8 mouse cellular contexts compared by ENCODE assay signal in genomic region chr4:140987476-140987875, GRCm38 (mm10). TPM values are rescaled to one million over a fixed set of nuclear protein-coding genes. Genes with fewer than 3 reads are reported as not detected.
DNase-seq lines count a peak whose midpoint lies in the region; ATAC-seq lines count a peak whose summit lies in the region.

No protein-coding gene starts in this region.

- H3K27ac ChIP-seq in kidney, embryonic 14.5 days (ENCODE audit: low read depth, low read length), result no peak overlapping the region
- H3K27ac ChIP-seq in hindbrain, embryonic 11.5 days (ENCODE audit: low read depth, low read length), result no peak overlapping the region
- H3K27ac ChIP-seq in macrophage, result peak overlapping the region; percentile 98

- peak overlapping the region; percentile 88 for H3K4me3 ChIP-seq in kidney, embryonic 14.5 days (ENCODE audit: low read length)
- H3K4me3 ChIP-seq in hindbrain, embryonic 11.5 days (ENCODE audit: low read depth, low read length), result peak overlapping the region; percentile 94
- peak overlapping the region; percentile 94 for H3K4me3 ChIP-seq in macrophage (ENCODE audit: inconsistent target)

- H3K79me2 ChIP-seq in macrophage (ENCODE audit: inconsistent target), result peaks cover 54% of the 10 kb centered on the region

- ATAC-seq in kidney, embryonic 14.5 days (ENCODE audit: low FRiP score, low TSS enrichment), result no peak
- ATAC-seq in hindbrain, embryonic 11.5 days (ENCODE audit: low FRiP score), result no peak

- H3K4me1 ChIP-seq in kidney, embryonic 14.5 days (ENCODE audit: control insufficient read depth, insufficient read depth, low read length), result peaks cover 13% of the 10 kb centered on the region
- H3K4me1 ChIP-seq in hindbrain, embryonic 11.5 days (replicated peaks; ENCODE audit: control insufficient read depth, insufficient read depth, low read length), result no peaks in the 10 kb centered on the region

- peaks cover 8% of the 10 kb centered on the region for H3K36me3 ChIP-seq in kidney, embryonic 14.5 days (ENCODE audit: control insufficient read depth, insufficient read depth, low read length)
- H3K36me3 ChIP-seq in hindbrain, embryonic 11.5 days (ENCODE audit: control insufficient read depth, insufficient read depth, low read length), result no peaks in the 10 kb centered on the region
- peaks cover 29% of the 10 kb centered on the region for H3K36me3 ChIP-seq in macrophage (ENCODE audit: inconsistent target)

- H3K4me2 ChIP-seq in kidney, embryonic 14.5 days (replicated peaks; ENCODE audit: low read depth, low read length), result peak overlapping the region; percentile 88
- H3K4me2 ChIP-seq in hindbrain, embryonic 11.5 days (replicated peaks; ENCODE audit: low read depth, low read length), result peak overlapping the region; percentile 74

- 18% methylated on average over 7 of the region's 7 CpGs for WGBS in kidney, embryonic 14.5 days
- WGBS in hindbrain, embryonic 11.5 days, result 41% methylated on average over 7 of the region's 7 CpGs
- 0% methylated on average over 6 of the region's 7 CpGs for WGBS in macrophage (ENCODE audit: missing documents)

- no peaks in the 10 kb centered on the region for H3K27me3 ChIP-seq in kidney, embryonic 14.5 days (ENCODE audit: control insufficient read depth, insufficient read depth, low read length)
- no peaks in the 10 kb centered on the region for H3K27me3 ChIP-seq in hindbrain, embryonic 11.5 days (ENCODE audit: control insufficient read depth, insufficient read depth, low read length)

- H3K9me3 ChIP-seq in kidney, embryonic 14.5 days (ENCODE audit: control insufficient read depth, low read length), result no peaks in the 10 kb centered on the region
- H3K9me3 ChIP-seq in hindbrain, embryonic 11.5 days (ENCODE audit: control insufficient read depth, low read length), result no peaks in the 10 kb centered on the region

- DNase-seq in kidney, adult 18-20 months, result no peak
- DNase-seq in MEL-GATA-1-ER (ENCODE audit: extremely low read depth, low read depth), result peak; percentile 54
- DNase-seq in hindbrain, embryonic 11.5 days (ENCODE audit: low spot score), result no peak
- no peak for DNase-seq in gastrocnemius, postnatal 4 days (ENCODE audit: low spot score in 2 of 2)
- DNase-seq in spleen, postnatal 4 days (ENCODE audit: low spot score in 2 of 2), result no peak
- DNase-seq in frontal cortex, postnatal 10 days (ENCODE audit: low spot score in 2 of 2), result no peak

- H3K9ac ChIP-seq in kidney, embryonic 14.5 days (ENCODE audit: low read depth, low read length), result peak overlapping the region; percentile 87
- H3K9ac ChIP-seq in hindbrain, embryonic 11.5 days (ENCODE audit: low read depth, low read length), result peak overlapping the region; percentile 92

RNA-seq across cellular contexts. Expression of gene Atp13a2, which starts 0.8 kb away (rescaled TPM):
- polyA plus RNA-seq in kidney, embryonic 14.5 days (2014; fragmentation: Nextera tagmentation; extraction: Ambion mirVana), result 26.5 and 39.5 TPM in 2 replicates
- polyA plus RNA-seq in hindbrain, embryonic 11.5 days (2014; fragmentation: Nextera tagmentation; extraction: Ambion mirVana), result 34.9 and 39.8 TPM in 2 replicates
- 1,000 to 10,000 TPM in 2 of 26 experiments, 100 to 1,000 TPM in 22, 10 to 100 TPM in 2; 80.1 to 1,178 (median 596) TPM for total RNA-seq in macrophage (2018; cell fraction: chromatin; rRNA removed)
- total RNA-seq in macrophage (2018; cell fraction: cytosol; rRNA removed), result 100 to 1,000 TPM; 198 to 483 (median 309) TPM
- 100 to 1,000 TPM in 25 of 26 experiments, 10 to 100 TPM in 1; 81.9 to 812 (median 459) TPM for total RNA-seq in macrophage (2018; cell fraction: nucleus; rRNA removed)
- polyA plus RNA-seq in macrophage (2018), result 156 to 334 TPM (median 219 TPM) in 3 replicates
- total RNA-seq in gastrocnemius, postnatal 4 days (2021), result 10 to 100 TPM; 28.4 to 28.6 TPM

RNA-seq across cellular contexts. Expression of gene Mfap2, which starts 22.7 kb away (rescaled TPM):
- 412 and 476 TPM in 2 replicates for polyA plus RNA-seq in kidney, embryonic 14.5 days (2014; fragmentation: Nextera tagmentation; extraction: Ambion mirVana)
- 266 and 286 TPM in 2 replicates for polyA plus RNA-seq in hindbrain, embryonic 11.5 days (2014; fragmentation: Nextera tagmentation; extraction: Ambion mirVana)
- total RNA-seq in macrophage (2018; cell fraction: chromatin; rRNA removed), result 10 to 100 TPM in 1 of 26 experiments, 1 to 10 TPM in 4, under 1 TPM in 2, not detected in 19; 0.86 to 30.1 (median 1.1) TPM
- total RNA-seq in macrophage (2018; cell fraction: cytosol; rRNA removed), result under 1 TPM in 2 of 26 experiments, not detected in 24; 0.18 to 0.47 TPM
- 1 to 10 TPM in 6 of 26 experiments, under 1 TPM in 5, not detected in 15; 0.50 to 3.5 (median 1.0) TPM for total RNA-seq in macrophage (2018; cell fraction: nucleus; rRNA removed)
- polyA plus RNA-seq in macrophage (2018), result not detected in 3 replicates
- 100 to 1,000 TPM; 175 to 183 TPM for total RNA-seq in gastrocnemius, postnatal 4 days (2021)

RNA-seq across cellular contexts. Expression of gene Sdhb, which starts 26.5 kb away (rescaled TPM):
- 442 and 499 TPM in 2 replicates for polyA plus RNA-seq in kidney, embryonic 14.5 days (2014; fragmentation: Nextera tagmentation; extraction: Ambion mirVana)
- polyA plus RNA-seq in hindbrain, embryonic 11.5 days (2014; fragmentation: Nextera tagmentation; extraction: Ambion mirVana), result 413 and 428 TPM in 2 replicates
- total RNA-seq in macrophage (2018; cell fraction: chromatin; rRNA removed), result 100 to 1,000 TPM in 4 of 26 experiments, 10 to 100 TPM in 22; 15.8 to 124 (median 61.4) TPM
- total RNA-seq in macrophage (2018; cell fraction: cytosol; rRNA removed), result 100 to 1,000 TPM; 119 to 291 (median 183) TPM
- 100 to 1,000 TPM in 4 of 26 experiments, 10 to 100 TPM in 22; 28.6 to 130 (median 74.8) TPM for total RNA-seq in macrophage (2018; cell fraction: nucleus; rRNA removed)
- polyA plus RNA-seq in macrophage (2018), result 115 to 183 TPM (median 157 TPM) in 3 replicates
- 100 to 1,000 TPM; 295 to 300 TPM for total RNA-seq in gastrocnemius, postnatal 4 days (2021)

Comparison
In these comparisons a context has a peak if more than half of its experiments do, and no peak if none do; other contexts are left out.
1. RNA of gene Mfap2, which starts 22.7 kb away (polyA plus RNA-seq): 412 to 476 TPM in kidney, embryonic 14.5 days and 266 to 286 TPM in hindbrain, embryonic 11.5 days; not detected in macrophage; every median in the first group is over 100 times any median in the second.
2. Peak in every context shown above with its lines, with median percentiles within 50 percentile points of each other: H3K4me3 ChIP-seq.